Mouse (Mus musculus) kidney, adult 9 months (tissue): Measurements from ENCODE around the gene Meis2.
A peak's percentile ranks its signal among the peaks of the same experiment; 100 is the strongest.

Experiments
- DNase-seq: peaks from one replicate; pipeline ENCODE4 v3.0.0; 2022

Gene Meis2

GRCm38 (mm10) chr2:115852615-115853014, 213.0 kb downstream of the Meis2 start:
- DNase-seq, result peak; percentile 46

GRCm38 (mm10) chr2:115852109-115852508, 213.5 kb downstream of the Meis2 start:
- no peak for DNase-seq

GRCm38 (mm10) chr2:115850961-115851360, 214.7 kb downstream of the Meis2 start:
- DNase-seq, result no peak

- no peak for DNase-seq
Measured at GRCm38 (mm10) chr2:115842821-115843220, 222.8 kb downstream of the Meis2 start.

- DNase-seq, result no peak
Measured at GRCm38 (mm10) chr2:115836034-115836433, 229.6 kb downstream of the Meis2 start.

- DNase-seq, result no peak
Measured at GRCm38 (mm10) chr2:115822361-115822760, 243.3 kb downstream of the Meis2 start.

- no peak for DNase-seq
Measured at GRCm38 (mm10) chr2:115817959-115818358, 247.7 kb downstream of the Meis2 start.

DNA sequence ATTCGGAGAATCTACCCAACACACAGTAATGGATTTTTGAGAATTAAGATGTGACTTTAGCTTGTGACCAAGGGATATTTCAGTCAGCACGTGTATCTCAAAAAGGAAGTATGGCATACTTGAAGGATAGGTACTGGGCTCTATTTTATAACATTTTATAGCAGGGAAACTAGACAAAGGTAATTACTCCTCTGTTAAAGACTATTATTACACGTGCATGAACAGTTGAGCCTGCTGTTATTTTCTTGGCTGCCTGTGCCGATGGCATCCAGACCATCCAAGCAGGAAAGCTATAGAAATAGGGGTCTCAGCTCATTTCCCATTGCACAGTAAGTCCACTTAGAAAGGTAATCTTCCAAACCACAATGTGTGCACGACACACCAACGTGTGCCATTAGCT, 251.9 kb downstream of the Meis2 start:
- DNase-seq, result no peak

- DNase-seq, result peak; percentile 5
Measured at GRCm38 (mm10) chr2:115813316-115813715, 252.3 kb downstream of the Meis2 start.
